Mouse (Mus musculus) G1E (cell line): Measurements from ENCODE around the gene Defb43.

ENCODE experiments used
- CTCF ChIP-seq: IDR thresholded peaks from 2 replicates; pipeline ENCODE4 v1.5.1; 2012; ENCODE audit warnings: low read depth, low read length, inconsistent platforms, mixed read lengths
- GATA1 ChIP-seq: IDR thresholded peaks from 2 replicates; pipeline ENCODE4 v1.6.1; 2012; ENCODE audit warnings: borderline replicate concordance, low read length, inconsistent platforms, mixed read lengths
- GATA2 ChIP-seq: IDR thresholded peaks from 2 replicates; pipeline ENCODE4 v1.6.1; 2012; ENCODE audit warnings: low read depth, low read length, inconsistent platforms, borderline replicate concordance
- POLR2AphosphoS5 ChIP-seq: IDR thresholded peaks from 2 replicates; pipeline ENCODE4 v1.6.1; 2012; ENCODE audit warnings: low read depth, low read length, inconsistent platforms; ENCODE audit not compliant: insufficient replicate concordance

DNA sequence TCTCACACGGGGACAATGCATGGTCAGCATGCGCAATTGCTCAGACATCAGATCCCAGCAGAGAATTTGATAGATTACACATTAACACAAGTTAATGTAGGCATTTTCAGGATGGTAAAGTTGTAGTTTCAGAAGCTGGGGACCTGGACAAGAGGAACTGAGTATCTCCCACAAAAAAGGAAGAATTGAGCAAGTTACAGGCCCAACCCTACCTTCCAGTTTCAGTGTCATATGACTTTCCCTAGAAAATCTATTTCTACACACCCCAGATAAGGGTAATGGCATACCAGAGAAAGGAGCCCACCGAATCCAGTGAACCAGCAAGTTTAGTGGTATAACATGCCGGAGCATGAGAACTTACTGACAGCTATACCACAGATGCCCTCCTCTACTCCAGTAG is 47.9 kb upstream of the Defb43 start:
- TF ChIP-seq CTCF (no peak), GATA1 (no peak), POLR2AphosphoS5 (no peak), GATA2 (no peak)
